Mouse (Mus musculus): ENCODE results near the gene Clk2.
"Not testable (repeated sequence)": the region's sequence is repeated elsewhere in the genome, so short reads cannot be mapped to it uniquely, and the experiment has no call there.

Gene Clk2

GRCm38 (mm10) chr3:89190436-89190835 is 25.8 kb downstream of the Clk2 start:
- no peak for DNase-seq (ENCODE audit: low spot score)

DNA sequence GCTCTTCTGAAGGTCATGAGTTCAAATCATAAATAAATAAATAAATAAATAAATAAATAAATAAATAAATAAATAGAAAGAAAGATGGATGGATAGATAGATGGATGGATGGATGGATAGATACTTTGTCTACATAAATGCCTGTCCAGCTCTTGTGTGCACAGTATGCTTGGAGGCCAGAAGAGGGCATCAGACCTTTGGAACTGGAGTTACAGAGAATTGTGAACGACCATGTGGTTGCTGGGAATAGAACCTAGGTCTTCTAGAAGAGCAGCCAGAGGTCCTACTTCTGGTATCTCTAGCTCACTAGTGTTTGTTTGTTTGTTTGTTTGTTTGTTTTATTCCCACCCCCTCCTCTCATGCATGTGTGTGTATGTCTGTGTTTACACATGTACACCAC is 28.8 kb downstream of the Clk2 start:
- no peak for DNase-seq (ENCODE audit: low spot score)

- DNase-seq (ENCODE audit: low spot score): no peak
These were observed 29.3 kb downstream of the Clk2 start for GRCm38 (mm10) chr3:89193853-89194252.

- peak; percentile 71 for DNase-seq (ENCODE audit: low spot score)
These were observed 31.6 kb downstream of the Clk2 start for GRCm38 (mm10) chr3:89195979-89196877.

DNA sequence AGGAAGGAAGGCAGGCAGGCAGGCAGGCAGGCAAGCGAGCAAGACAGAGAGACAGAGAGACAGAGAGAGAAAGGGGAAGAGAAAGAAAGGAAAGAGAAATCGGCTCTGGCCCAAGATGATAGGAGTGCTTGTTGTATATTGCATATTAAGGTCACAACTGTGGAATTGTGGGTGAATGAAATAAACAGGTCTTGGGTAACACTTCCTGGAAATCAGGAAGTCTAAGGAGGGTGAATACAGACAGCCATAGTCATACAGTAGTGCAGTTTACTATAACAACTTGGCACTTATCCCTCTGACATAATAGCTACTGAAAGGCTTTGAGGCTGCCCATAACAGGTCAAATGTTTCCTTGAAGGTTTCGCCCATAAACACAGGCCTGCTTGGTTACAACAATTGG is 35.2 kb downstream of the Clk2 start:
- DNase-seq (ENCODE audit: low spot score): no peak

GRCm38 (mm10) chr3:89202253-89203141 is 37.9 kb downstream of the Clk2 start, which contains the start of gene Gba:
Gba (plus strand) TSS chr3:89202928.
- DNase-seq (ENCODE audit: low spot score): peak; percentile 71

GRCm38 (mm10) chr3:89203142-89203514 is 38.5 kb downstream of the Clk2 start:
- DNase-seq (ENCODE audit: low spot score): no peak

- no peak for DNase-seq (ENCODE audit: low spot score)
These were observed 41.5 kb downstream of the Clk2 start for GRCm38 (mm10) chr3:89206079-89206478.

- no peak for DNase-seq (ENCODE audit: low spot score)
These were observed 42.1 kb downstream of the Clk2 start for GRCm38 (mm10) chr3:89206695-89207094.

- DNase-seq (ENCODE audit: low spot score): no peak
These were observed 43.6 kb downstream of the Clk2 start for GRCm38 (mm10) chr3:89208075-89208657.

- DNase-seq (ENCODE audit: low spot score): no peak
These were observed 44.1 kb downstream of the Clk2 start for GRCm38 (mm10) chr3:89208736-89209135.

DNA sequence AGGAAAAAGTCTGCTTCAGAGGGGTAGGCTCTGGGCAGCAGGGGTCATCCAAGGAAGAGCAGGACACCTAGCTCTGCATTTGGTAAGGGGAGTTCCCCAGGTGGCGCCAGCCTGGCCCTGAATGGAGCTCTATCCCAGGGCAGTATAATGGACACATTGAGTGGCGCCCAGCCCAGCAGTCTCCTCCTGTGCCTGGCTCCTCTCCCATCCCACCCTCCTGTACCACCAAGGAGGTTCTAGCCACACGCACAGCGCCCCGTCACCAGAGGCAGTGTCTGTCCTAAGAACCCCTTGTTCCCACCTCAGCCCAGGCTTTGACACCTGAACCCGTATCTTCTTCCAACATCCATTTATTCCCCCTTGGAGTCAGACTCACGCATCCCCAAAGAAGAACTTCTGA is 45.1 kb downstream of the Clk2 start:
- no peak for DNase-seq (ENCODE audit: low spot score)

- no peak for DNase-seq (ENCODE audit: low spot score)
These were observed 45.6 kb downstream of the Clk2 start for GRCm38 (mm10) chr3:89210162-89210561.

DNA sequence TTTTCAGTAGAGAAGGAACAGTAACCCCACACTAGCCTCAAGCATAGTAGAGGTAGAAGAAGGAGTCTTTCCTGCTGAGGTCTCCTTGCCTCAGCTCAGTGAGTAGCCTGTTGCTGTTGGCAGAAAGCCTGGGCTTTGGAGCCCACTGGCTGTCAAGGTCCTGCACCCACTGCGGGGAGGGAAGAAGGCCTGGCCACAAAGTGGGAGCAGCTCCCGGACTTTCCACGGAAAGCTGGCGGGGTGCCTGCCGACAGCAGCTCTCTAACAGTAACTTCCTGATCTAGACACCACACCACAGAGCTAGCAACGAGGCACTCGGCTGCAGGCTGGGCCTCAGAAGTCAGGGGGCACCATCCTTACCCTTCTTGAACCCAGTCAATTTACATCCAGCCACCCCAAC is 46.1 kb downstream of the Clk2 start:
- no peak for DNase-seq (ENCODE audit: low spot score)

DNA sequence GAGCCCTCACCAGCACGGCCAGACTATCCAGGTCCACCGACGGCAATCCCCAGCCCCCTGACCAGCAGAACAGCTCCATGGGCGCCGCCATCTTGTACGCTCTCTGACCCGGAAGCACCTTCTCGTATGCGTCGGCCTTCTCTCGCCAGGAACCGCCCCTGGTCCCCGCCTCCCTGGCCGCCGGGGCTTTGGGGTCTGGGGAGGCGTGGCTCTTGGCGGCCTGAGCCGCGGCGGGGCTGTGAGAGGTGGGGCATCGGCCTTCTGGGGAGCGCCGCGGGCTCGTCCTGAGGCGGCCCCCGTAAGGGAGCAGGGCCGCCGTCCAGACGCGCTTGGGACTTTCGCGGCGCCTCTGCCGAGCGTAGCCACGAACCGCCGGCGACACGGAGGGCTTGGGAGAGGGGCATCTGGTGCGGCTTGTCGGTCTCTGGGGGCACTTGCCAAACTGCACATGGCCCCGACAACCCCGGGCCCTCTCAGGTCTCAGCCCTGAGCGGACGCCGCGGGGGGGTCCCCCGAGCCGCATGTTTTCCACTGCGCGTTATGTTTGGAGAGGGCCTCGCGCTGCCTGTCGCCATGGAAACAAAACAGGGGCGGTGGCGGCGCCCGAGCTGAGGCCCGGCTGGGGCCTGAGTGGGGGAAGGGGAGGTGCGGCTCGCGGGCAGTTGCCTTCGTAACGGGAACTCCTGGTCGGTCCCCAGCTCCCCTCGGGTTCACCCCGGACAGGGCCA is 49.4 kb downstream of the Clk2 start:
- peak; percentile 81 for DNase-seq (ENCODE audit: low spot score)

GRCm38 (mm10) chr3:89214681-89215411 is 50.3 kb downstream of the Clk2 start, which contains the start of gene Thbs3:
Thbs3 (plus strand) TSS chr3:89215180.
- DNase-seq (ENCODE audit: low spot score): no peak

GRCm38 (mm10) chr3:89215853-89216252 is 51.3 kb downstream of the Clk2 start:
- DNase-seq (ENCODE audit: low spot score): peak; percentile 73

DNA sequence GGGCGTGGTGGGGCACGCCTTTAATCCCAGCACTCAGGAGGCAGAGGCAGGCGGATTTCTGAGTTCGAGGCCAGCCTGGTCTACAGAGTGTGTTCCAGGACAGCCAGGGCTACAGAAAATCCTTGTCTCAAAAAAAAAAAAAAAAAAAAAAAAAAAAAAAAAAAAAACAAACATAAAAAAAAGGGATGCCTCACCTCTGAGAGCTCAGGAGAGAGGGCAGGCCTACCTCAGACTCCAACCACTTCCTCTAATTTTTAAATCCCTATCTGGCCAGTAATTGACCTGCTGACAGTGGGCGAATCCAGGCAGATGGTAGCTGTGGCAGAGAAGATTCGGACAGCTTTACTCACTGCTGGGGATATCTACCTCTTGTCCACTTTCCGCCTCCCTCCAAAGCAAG is 51.8 kb downstream of the Clk2 start:
- DNase-seq (ENCODE audit: low spot score): not testable (repeated sequence)

DNA sequence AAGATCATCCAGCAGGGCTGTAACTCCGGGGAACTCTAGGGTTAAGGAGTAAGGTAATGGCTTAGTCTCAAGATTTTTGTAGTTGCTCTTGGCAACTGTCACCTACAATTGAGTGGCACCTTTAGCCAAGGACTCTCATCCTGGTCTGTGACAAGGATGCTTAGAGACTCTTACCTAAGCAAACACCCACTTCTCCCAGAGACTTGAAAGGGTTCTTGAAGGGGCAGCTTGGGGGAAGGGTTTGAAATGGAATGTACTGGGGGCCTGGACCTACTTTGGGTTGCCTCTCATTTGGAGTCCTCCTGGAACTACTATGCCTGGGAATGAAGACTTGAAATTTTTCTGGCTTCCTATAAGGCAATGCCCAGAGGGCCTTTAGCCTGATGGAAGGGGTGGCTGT is 53.7 kb downstream of the Clk2 start:
- DNase-seq (ENCODE audit: low spot score): no peak

- DNase-seq (ENCODE audit: low spot score): no peak
These were observed 55.0 kb downstream of the Clk2 start for GRCm38 (mm10) chr3:89219546-89219945.

DNA sequence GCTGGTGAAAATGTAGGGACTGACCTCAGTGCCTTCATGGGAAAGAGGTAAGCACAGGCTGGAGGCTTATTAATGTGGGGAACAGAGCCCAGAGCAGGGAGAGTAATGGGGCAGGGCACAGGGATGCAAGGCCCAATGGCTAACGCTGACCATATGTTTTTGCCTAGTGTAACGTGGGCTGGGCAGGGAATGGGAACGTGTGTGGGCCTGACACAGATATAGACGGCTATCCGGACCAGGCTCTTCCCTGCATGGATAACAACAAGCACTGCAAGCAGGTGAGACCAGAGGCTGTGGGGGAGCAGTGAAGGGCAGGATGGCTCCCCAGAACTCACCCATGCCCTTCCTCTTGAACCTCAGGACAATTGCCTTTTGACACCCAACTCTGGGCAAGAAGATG is 56.6 kb downstream of the Clk2 start:
- DNase-seq (ENCODE audit: low spot score): no peak

Measured in spleen, adult 12 weeks (tissue).